Mouse (Mus musculus) heart, adult 9 months (tissue): ENCODE results near the gene Inpp5b.

Experiments
- DNase-seq, 2 experiments: peaks; one replicate each; pipeline ENCODE4 v3.0.0; 2022; ENCODE audit warnings: low spot score in 2 of 2

Inpp5b gene

GRCm38 (mm10) chr4:124765802-124766565 is 24.3 kb downstream of the Inpp5b start:
- DNase-seq, result peak; percentile 17 to 34

DNA sequence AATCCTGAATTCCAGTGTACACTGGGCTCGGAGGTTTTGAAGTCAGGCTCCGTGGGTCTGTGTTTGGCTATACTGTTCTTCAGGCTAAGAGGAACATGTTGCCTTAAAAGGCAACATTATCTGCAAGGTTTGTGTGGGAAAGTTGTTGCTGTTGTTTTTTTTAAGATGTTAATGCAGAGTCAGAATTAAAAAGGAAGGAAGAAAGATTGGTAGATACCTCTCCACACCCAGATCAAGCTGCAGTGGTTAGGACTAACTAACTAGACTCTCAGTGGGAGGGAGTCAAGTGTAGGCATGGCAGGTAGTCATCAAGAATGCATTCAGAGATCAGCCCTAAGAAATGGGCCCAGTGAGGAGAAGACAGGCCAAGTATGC is 24.9 kb downstream of the Inpp5b start:
- DNase-seq, result no peak

DNA sequence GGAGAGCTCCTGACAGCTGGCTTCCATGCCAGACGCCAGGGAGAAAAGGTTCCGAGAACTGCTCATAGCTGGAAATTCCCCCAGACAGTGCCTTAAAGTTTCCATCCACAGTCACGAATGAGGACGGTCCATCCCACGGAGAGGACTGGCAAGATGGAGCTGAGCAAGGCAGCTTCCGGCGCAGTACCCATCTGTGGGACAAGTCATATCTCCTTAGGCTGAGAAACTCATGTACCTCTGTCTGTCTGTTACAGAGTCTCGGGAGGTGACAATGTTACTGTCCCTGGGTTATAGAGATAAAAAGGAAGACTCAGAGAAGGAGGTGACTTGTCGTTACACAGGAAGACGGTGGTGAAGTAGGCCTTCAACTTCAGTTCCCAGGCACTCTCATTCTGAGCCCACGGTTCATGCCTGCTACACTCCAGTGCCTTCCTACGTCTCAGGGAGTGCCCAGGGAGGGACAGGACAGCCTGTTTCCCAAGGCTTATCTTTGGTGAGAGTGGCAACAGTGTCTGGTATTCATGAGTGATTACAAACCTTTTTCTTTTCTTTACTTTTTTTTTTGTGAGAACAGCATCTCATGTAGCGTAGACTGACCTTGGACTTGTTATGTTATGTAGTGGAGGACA is 27.4 kb downstream of the Inpp5b start:
- DNase-seq, result no peak

DNA sequence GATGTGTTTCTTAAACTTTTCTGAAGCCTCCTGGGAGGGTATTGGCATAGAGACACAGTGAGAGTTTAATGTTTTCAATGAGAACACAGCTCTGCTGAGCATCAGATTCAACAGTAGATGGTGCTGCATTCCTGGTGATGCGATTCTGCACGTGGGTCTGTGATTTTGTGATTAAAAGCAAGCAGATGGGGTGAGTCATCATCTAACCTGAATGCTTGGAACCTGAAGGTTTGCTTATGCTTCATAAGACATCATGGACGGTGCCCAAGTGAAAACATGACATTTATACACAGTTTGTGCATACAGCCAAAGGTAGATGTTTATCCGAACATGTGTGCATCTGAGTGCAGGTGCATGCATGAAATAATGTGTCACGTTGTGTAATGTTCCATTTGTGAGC is 29.0 kb downstream of the Inpp5b start:
- no peak for DNase-seq

DNA sequence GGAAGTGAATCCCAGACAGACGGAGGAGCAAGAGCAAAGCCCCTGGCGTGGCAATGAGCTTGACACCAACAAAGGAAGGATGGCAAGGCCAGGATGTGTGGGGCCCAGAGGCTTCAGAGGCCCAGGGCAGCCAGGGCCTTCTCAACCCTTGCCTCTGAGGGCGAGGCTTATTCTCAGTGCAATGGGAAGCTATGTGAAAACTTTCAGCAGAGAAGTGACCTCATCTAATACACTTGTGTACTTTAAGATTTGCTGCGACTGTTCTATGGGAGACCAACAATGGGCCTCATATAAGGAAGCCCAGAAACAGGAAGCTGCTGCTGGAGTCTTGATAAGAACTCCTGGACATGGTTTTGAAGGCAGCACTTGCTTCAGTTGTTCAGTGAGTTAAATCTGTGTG is 30.5 kb downstream of the Inpp5b start:
- peak; percentile 16 to 22 for DNase-seq

GRCm38 (mm10) chr4:124773449-124773848 is 31.8 kb downstream of the Inpp5b start:
- DNase-seq, result no peak

DNA sequence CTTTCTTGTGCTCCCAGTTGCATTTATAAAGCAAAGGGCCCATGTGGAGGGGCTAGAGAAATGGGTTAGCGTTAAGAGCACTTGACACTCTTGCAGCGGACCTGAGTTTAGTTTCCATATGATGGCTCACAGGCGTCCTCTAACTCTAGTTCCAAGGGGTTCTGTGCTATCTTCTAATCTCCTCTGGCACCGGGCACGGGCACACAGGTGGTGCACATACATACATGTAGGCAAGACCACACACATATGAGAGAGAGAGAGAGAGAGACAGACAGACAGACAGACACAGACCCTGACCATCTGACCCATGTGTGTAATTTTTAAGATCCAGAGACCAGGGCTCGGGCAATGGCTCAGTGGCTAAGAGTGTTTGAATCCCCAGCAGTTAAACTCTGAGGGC is 32.3 kb downstream of the Inpp5b start:
- DNase-seq, result no peak

- DNase-seq, result no peak
Measured at GRCm38 (mm10) chr4:124774429-124774828, 32.8 kb downstream of the Inpp5b start.

DNA sequence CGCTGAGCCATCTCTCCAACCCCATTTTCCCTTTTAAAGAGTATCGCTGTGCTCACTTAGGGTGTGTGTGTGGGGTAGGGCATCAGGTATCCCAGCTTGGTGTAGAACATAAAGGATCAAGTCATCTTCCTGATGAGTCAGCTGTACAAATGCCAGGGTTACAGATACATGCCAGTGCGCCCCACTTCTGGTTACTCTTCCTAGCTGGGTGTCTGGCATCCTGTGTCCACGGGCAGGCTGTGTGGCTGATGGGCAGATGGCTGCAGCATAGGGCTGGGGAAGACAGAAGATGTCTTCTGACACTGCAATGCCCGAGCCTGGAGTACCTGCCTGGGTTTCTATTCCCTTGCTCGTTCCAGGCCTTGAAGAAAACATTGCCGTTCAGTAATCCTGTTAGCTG is 39.7 kb downstream of the Inpp5b start:
- DNase-seq, result no peak

DNA sequence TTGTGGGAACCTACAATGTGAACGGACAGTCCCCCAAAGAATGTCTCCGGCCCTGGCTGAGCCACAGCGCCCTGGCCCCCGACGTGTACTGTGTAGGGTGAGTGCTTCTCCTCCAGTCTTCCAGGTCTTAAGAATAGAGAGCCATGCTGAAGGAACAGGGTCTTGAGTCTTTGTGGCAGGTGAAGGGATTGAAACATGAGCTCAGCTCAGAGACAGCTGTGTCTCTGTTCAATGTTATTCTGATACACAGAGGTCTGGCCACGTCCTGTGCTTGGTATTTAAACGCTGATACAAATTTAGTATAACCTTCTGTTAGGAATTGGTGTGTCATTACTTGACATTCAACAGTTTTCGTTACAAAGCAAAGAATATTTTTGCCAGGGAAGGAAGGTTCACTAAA is 40.7 kb downstream of the Inpp5b start:
- DNase-seq, result no peak

GRCm38 (mm10) chr4:124783937-124784336 is 42.3 kb downstream of the Inpp5b start:
- DNase-seq, result no peak

GRCm38 (mm10) chr4:124790013-124790412 is 48.4 kb downstream of the Inpp5b start:
- no peak for DNase-seq

DNA sequence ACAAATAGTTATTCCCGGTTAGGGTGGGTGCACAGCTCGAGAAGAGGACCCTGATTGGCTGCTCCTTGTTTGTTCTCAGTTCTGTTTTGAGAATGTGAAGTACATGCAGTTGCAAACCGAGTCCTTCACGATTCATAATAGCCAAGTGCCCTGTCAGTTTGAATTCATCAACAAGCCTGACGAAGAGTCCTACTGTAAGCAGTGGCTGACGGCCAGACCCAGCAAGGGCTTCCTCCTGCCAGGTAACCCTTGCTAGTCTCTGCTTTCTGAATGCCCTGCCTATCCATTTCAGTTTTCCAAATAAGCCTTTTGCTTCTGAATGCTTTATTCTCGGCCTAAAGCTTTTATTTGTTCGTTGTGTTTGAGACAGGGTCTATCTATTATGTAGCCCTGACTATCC is 50.5 kb downstream of the Inpp5b start:
- no peak for DNase-seq

DNA sequence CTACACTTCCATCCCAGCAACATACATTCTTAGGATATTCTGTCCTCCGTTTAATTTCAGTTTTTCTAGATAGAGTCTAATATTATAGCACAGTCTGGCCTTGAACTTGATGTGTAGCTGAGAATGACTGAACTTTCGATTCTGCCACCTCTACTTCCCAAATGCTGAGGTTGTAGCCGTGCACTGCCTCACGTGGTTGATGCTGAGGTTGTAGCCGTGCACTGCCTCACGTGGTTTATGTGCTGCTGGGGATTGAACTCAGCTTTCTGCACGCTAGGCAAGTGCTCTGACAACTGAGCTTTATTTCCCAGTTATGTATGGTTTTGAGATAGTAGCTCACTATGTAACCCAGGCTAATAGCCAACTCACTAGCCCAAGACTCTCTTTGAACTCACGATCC is 54.5 kb downstream of the Inpp5b start:
- no peak for DNase-seq

DNA sequence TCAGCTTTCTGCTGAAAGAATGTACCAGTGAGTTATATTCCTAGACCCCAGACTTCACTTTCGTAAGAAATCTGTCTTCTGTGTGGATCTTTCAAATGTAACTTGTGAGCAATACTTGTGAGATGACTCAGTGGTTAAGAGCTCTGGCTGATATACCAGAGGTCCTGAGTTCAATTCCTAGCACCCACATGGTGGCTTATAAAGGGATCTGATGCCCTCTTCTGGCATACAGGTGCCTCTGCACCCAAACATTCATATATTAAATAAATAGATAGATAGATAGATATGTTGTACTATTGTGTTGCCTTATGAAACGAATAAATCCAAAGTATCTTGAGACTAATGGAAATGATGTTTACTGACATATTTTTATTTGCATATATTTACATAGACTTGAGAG is 55.3 kb downstream of the Inpp5b start:
- DNase-seq, result no peak

GRCm38 (mm10) chr4:124801552-124802308 is 60.1 kb downstream of the Inpp5b start, which contains the start of gene Mtf1:
Gene Mtf1 (plus strand): TSS chr4:124802104.
- DNase-seq, result peak; percentile 70 to 84

DNA sequence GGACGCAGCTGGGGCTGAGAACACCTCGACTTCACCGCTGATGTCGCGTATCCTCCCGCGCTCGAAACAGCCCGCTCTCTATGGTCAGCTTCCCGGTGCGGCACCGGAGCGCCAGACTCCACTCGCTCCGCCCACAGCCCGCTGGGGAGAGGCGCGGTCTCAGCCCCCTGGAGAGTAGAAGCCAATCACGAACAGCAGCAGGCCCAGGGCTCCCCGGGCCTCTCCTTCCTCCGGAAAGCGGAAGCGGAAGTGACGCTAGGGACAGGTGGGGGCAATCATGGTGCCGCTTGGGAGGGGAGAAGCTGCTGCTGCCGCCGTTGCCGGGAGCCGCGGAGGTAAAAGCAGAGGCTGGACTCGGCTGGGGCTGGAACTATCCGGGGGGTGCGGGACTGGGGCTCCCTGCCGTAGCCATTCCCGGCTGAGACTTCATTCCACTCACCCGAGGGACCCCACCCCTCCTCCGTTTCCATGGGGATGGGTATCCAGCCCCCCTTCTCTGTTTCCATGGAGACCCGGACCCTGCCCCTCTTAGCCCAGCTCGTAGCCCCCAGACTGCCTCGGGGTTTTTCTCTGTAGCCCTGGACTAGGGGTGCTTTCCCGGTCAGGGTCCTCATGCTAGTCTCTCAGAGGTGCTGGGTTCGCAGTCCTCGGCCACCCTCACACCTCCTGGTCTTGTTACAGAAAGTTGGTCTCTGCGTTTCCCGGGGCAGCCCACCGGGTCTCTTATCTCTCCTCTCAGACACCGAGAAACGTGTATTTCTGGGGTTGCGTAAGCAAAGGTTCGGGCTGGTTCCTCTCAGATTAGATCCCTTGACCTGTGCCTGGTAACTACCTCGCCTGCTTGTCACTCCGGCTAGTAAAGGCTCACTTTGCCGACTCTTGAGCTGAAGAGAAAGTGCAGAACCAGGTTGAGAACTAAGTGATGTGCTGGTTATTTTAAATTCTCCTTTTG is 60.9 kb downstream of the Inpp5b start:
- peak; percentile 96 to 98 for DNase-seq

DNA sequence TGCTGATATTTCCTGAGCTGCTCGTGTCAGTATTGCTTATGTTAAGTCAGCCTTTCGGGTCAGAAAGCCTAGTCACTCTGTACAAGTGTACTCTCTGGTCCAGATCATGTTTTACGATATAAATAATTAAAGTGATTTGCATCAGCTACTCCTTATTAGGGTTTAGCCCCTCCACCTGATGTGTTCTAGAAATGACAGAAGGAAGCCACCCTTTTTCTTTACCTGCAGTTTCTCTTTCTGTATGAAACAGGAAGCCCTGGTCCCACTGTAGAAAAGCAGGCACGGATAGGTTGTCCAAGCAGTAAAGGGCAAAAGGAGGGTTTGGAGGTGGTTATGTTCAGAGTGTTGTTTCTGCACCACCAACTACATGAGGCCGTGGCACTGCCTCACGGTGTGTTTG is 61.8 kb downstream of the Inpp5b start:
- no peak for DNase-seq

DNA sequence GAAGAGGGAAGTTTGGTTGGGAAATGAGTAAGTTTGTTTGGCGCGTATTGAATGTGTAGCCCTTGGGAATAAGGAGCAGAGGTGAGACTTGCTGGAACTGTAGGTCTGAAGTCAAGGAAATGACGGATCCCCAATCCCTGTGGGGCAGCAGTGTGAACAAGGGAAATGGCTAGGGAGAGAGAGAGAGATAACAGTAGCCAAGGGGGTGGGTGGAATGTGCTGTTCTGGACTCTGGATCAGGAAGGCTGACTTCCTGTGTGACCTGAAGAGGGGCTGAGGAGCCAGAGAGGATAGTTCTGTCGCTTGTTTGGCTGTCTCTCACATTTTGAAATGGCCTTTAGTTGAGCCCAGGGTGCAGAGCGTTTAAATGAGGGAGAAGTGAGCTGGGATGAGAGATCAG is 66.9 kb downstream of the Inpp5b start:
- DNase-seq, result peak in 1 of 2 experiments; percentile 24

GRCm38 (mm10) chr4:124809136-124809883 is 67.7 kb downstream of the Inpp5b start:
- DNase-seq, result no peak

DNA sequence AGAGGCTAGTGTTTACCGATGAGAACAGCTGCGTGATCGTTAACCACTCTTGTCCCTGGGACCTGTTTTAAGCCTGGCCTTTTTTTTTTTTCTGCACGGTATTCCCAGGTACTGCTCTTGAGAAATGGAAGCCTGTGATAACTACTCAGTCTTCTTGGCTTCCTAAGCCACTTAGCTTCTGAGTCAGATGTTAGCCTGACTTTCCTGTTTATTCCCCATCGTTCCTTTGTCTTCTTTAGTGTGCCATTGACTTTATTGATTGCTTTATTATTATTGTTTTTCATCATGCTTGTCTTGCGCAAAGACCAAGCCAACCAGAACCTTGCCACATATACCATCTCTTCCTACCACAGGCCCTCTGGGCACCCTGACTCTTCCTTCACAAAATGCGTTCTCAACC is 68.4 kb downstream of the Inpp5b start:
- no peak for DNase-seq
